Mouse (Mus musculus): ENCODE data around the gene Rif1. TPM values are rescaled to one million over a fixed set of nuclear protein-coding genes. Genes with fewer than 3 reads are reported as not detected.
A peak's percentile ranks its signal among the peaks of the same experiment; 100 is the strongest.

Rif1 gene
- polyA plus RNA-seq, 1 experiment from 2014 or later = 60.0 TPM

- H3K27ac ChIP-seq (replicated peaks; ENCODE audit: low read depth, low read length) = peak overlapping the region; percentile 36
- no peaks in the 10 kb centered on the region for H3K36me3 ChIP-seq (ENCODE audit: control insufficient read depth, insufficient read depth, low read length)
- peak overlapping the region; percentile 43 for H3K4me3 ChIP-seq (ENCODE audit: low read depth, low read length)
- H3K9ac ChIP-seq (ENCODE audit: low read length) = peak overlapping the region; percentile 69
- DNase-seq (ENCODE audit: low spot score) (peak; percentile 53), ATAC-seq (ENCODE audit: insufficient number of reproducible peaks, low FRiP score, low TSS enrichment, low read depth) (no peak)
- peaks cover 3% of the 10 kb centered on the region for H3K4me1 ChIP-seq (ENCODE audit: control insufficient read depth, insufficient read depth, low read length)
- WGBS = 25% methylated on average over 5 of the region's 5 CpGs
- peak overlapping the region; percentile 61 for H3K4me2 ChIP-seq (ENCODE audit: low read depth, severe bottlenecking)
- no peaks in the 10 kb centered on the region for H3K9me3 ChIP-seq (ENCODE audit: control insufficient read depth, low read length)
- H3K27me3 ChIP-seq (ENCODE audit: control insufficient read depth, insufficient read depth, low read length) = no peaks in the 10 kb centered on the region
Measured at GRCm38 (mm10) chr2:52038558-52038957, 34.1 kb upstream of the Rif1 start.

GRCm38 (mm10) chr2:52039083-52039801, 33.4 kb upstream of the Rif1 start:
- WGBS = 6% methylated on average over 8 of the region's 8 CpGs
- H3K4me1 ChIP-seq (ENCODE audit: control insufficient read depth, insufficient read depth, low read length) = peaks cover 3% of the 10 kb centered on the region
- peak overlapping the region; percentile 79 for H3K27ac ChIP-seq (replicated peaks; ENCODE audit: low read depth, low read length)
- DNase-seq (ENCODE audit: low spot score) (peak; percentile 72), ATAC-seq (ENCODE audit: insufficient number of reproducible peaks, low FRiP score, low TSS enrichment, low read depth) (peak; percentile 44; the same call in 1 of the 2 replicates)
- H3K27me3 ChIP-seq (ENCODE audit: control insufficient read depth, insufficient read depth, low read length) = no peaks in the 10 kb centered on the region
- H3K4me3 ChIP-seq (ENCODE audit: low read depth, low read length) = peak overlapping the region; percentile 43
- peak overlapping the region; percentile 22; the same call in 1 of the 2 replicates for H3K9ac ChIP-seq (ENCODE audit: low read length)
- H3K36me3 ChIP-seq (ENCODE audit: control insufficient read depth, insufficient read depth, low read length) = no peaks in the 10 kb centered on the region
- peak overlapping the region; percentile 61 for H3K4me2 ChIP-seq (ENCODE audit: low read depth, severe bottlenecking)
- no peaks in the 10 kb centered on the region for H3K9me3 ChIP-seq (ENCODE audit: control insufficient read depth, low read length)

- no peaks in the 10 kb centered on the region for H3K9me3 ChIP-seq (ENCODE audit: control insufficient read depth, low read length)
- ATAC-seq (ENCODE audit: insufficient number of reproducible peaks, low FRiP score, low TSS enrichment, low read depth) (no peak), DNase-seq (ENCODE audit: low spot score) (no peak)
- WGBS = 64% methylated on average over 3 of the region's 3 CpGs
- no peaks in the 10 kb centered on the region for H3K36me3 ChIP-seq (ENCODE audit: control insufficient read depth, insufficient read depth, low read length)
- no peak overlapping the region for H3K9ac ChIP-seq (ENCODE audit: low read length)
- H3K4me1 ChIP-seq (ENCODE audit: control insufficient read depth, insufficient read depth, low read length) = peaks cover 2% of the 10 kb centered on the region
- H3K4me2 ChIP-seq (ENCODE audit: low read depth, severe bottlenecking) = no peak overlapping the region
- no peaks in the 10 kb centered on the region for H3K27me3 ChIP-seq (ENCODE audit: control insufficient read depth, insufficient read depth, low read length)
- H3K27ac ChIP-seq (replicated peaks; ENCODE audit: low read depth, low read length) = no peak overlapping the region
- no peak overlapping the region for H3K4me3 ChIP-seq (ENCODE audit: low read depth, low read length)
Measured at GRCm38 (mm10) chr2:52042132-52042531, 30.5 kb upstream of the Rif1 start.

- no peaks in the 10 kb centered on the region for H3K4me1 ChIP-seq (ENCODE audit: control insufficient read depth, insufficient read depth, low read length)
- no peak overlapping the region for H3K9ac ChIP-seq (ENCODE audit: low read length)
- H3K36me3 ChIP-seq (ENCODE audit: control insufficient read depth, insufficient read depth, low read length) = no peaks in the 10 kb centered on the region
- no peaks in the 10 kb centered on the region for H3K9me3 ChIP-seq (ENCODE audit: control insufficient read depth, low read length)
- WGBS = 82% methylated on average over 5 of the region's 5 CpGs
- ATAC-seq (ENCODE audit: insufficient number of reproducible peaks, low FRiP score, low TSS enrichment, low read depth) = no peak
- H3K27ac ChIP-seq (replicated peaks; ENCODE audit: low read depth, low read length) = no peak overlapping the region
- no peak overlapping the region for H3K4me3 ChIP-seq (ENCODE audit: low read depth, low read length)
- no peak overlapping the region for H3K4me2 ChIP-seq (ENCODE audit: low read depth, severe bottlenecking)
- no peaks in the 10 kb centered on the region for H3K27me3 ChIP-seq (ENCODE audit: control insufficient read depth, insufficient read depth, low read length)
- no peak for DNase-seq (ENCODE audit: low spot score)
Measured at GRCm38 (mm10) chr2:52042714-52043113, 29.9 kb upstream of the Rif1 start.

- Histone ChIP-seq H3K27ac (replicated peaks; ENCODE audit: low read depth, low read length) (no peak overlapping the region), H3K4me2 (ENCODE audit: low read depth, severe bottlenecking) (no peak overlapping the region), H3K4me3 (ENCODE audit: low read depth, low read length) (no peak overlapping the region), H3K4me1 (ENCODE audit: control insufficient read depth, insufficient read depth, low read length) (no peaks in the 10 kb centered on the region), H3K27me3 (ENCODE audit: control insufficient read depth, insufficient read depth, low read length) (no peaks in the 10 kb centered on the region), H3K9me3 (ENCODE audit: control insufficient read depth, low read length) (no peaks in the 10 kb centered on the region), H3K36me3 (ENCODE audit: control insufficient read depth, insufficient read depth, low read length) (no peaks in the 10 kb centered on the region), H3K9ac (ENCODE audit: low read length) (no peak overlapping the region)
- ATAC-seq (ENCODE audit: insufficient number of reproducible peaks, low FRiP score, low TSS enrichment, low read depth) (no peak), DNase-seq (ENCODE audit: low spot score) (no peak)
- 95% methylated on average over 11 of the region's 11 CpGs for WGBS
Measured at GRCm38 (mm10) chr2:52043485-52043884, 29.1 kb upstream of the Rif1 start.

- no peak overlapping the region for H3K4me2 ChIP-seq (ENCODE audit: low read depth, severe bottlenecking)
- ATAC-seq (ENCODE audit: insufficient number of reproducible peaks, low FRiP score, low TSS enrichment, low read depth) = no peak
- no peak overlapping the region for H3K4me3 ChIP-seq (ENCODE audit: low read depth, low read length)
- 83% methylated on average over 5 of the region's 5 CpGs for WGBS
- no peaks in the 10 kb centered on the region for H3K36me3 ChIP-seq (ENCODE audit: control insufficient read depth, insufficient read depth, low read length)
- H3K4me1 ChIP-seq (ENCODE audit: control insufficient read depth, insufficient read depth, low read length) = no peaks in the 10 kb centered on the region
- H3K27me3 ChIP-seq (ENCODE audit: control insufficient read depth, insufficient read depth, low read length) = no peaks in the 10 kb centered on the region
- no peak overlapping the region for H3K9ac ChIP-seq (ENCODE audit: low read length)
- no peaks in the 10 kb centered on the region for H3K9me3 ChIP-seq (ENCODE audit: control insufficient read depth, low read length)
- DNase-seq (ENCODE audit: low spot score) = no peak
- H3K27ac ChIP-seq (replicated peaks; ENCODE audit: low read depth, low read length) = no peak overlapping the region
Measured at GRCm38 (mm10) chr2:52046032-52046431, 26.6 kb upstream of the Rif1 start.

GRCm38 (mm10) chr2:52050823-52051222, 21.8 kb upstream of the Rif1 start:
- Histone ChIP-seq H3K4me2 (ENCODE audit: low read depth, severe bottlenecking) (no peak overlapping the region), H3K27me3 (ENCODE audit: control insufficient read depth, insufficient read depth, low read length) (no peaks in the 10 kb centered on the region), H3K27ac (replicated peaks; ENCODE audit: low read depth, low read length) (no peak overlapping the region), H3K4me3 (ENCODE audit: low read depth, low read length) (no peak overlapping the region), H3K4me1 (ENCODE audit: control insufficient read depth, insufficient read depth, low read length) (no peaks in the 10 kb centered on the region), H3K36me3 (ENCODE audit: control insufficient read depth, insufficient read depth, low read length) (no peaks in the 10 kb centered on the region), H3K9me3 (ENCODE audit: control insufficient read depth, low read length) (no peaks in the 10 kb centered on the region), H3K9ac (ENCODE audit: low read length) (no peak overlapping the region)
- ATAC-seq (ENCODE audit: insufficient number of reproducible peaks, low FRiP score, low TSS enrichment, low read depth) (no peak), DNase-seq (ENCODE audit: low spot score) (no peak)
- WGBS = 93% methylated on average over 11 of the region's 11 CpGs

- Histone ChIP-seq H3K4me1 (ENCODE audit: control insufficient read depth, insufficient read depth, low read length) (no peaks in the 10 kb centered on the region), H3K4me2 (ENCODE audit: low read depth, severe bottlenecking) (no peak overlapping the region), H3K27me3 (ENCODE audit: control insufficient read depth, insufficient read depth, low read length) (no peaks in the 10 kb centered on the region), H3K36me3 (ENCODE audit: control insufficient read depth, insufficient read depth, low read length) (no peaks in the 10 kb centered on the region), H3K9ac (ENCODE audit: low read length) (no peak overlapping the region), H3K9me3 (ENCODE audit: control insufficient read depth, low read length) (no peaks in the 10 kb centered on the region), H3K27ac (replicated peaks; ENCODE audit: low read depth, low read length) (no peak overlapping the region), H3K4me3 (ENCODE audit: low read depth, low read length) (no peak overlapping the region)
- WGBS = 83% methylated on average over 4 of the region's 4 CpGs
- DNase-seq (ENCODE audit: low spot score) (no peak), ATAC-seq (ENCODE audit: insufficient number of reproducible peaks, low FRiP score, low TSS enrichment, low read depth) (no peak)
Measured at GRCm38 (mm10) chr2:52052335-52052734, 20.3 kb upstream of the Rif1 start.

GRCm38 (mm10) chr2:52053502-52053901, 19.1 kb upstream of the Rif1 start:
- Histone ChIP-seq H3K4me2 (ENCODE audit: low read depth, severe bottlenecking) (no peak overlapping the region), H3K27ac (replicated peaks; ENCODE audit: low read depth, low read length) (no peak overlapping the region), H3K4me1 (ENCODE audit: control insufficient read depth, insufficient read depth, low read length) (no peaks in the 10 kb centered on the region), H3K27me3 (ENCODE audit: control insufficient read depth, insufficient read depth, low read length) (no peaks in the 10 kb centered on the region), H3K4me3 (ENCODE audit: low read depth, low read length) (no peak overlapping the region), H3K9me3 (ENCODE audit: control insufficient read depth, low read length) (no peaks in the 10 kb centered on the region), H3K36me3 (ENCODE audit: control insufficient read depth, insufficient read depth, low read length) (no peaks in the 10 kb centered on the region), H3K9ac (ENCODE audit: low read length) (no peak overlapping the region)
- ATAC-seq (ENCODE audit: insufficient number of reproducible peaks, low FRiP score, low TSS enrichment, low read depth) (no peak), DNase-seq (ENCODE audit: low spot score) (no peak)
- 36% methylated on average over 5 of the region's 5 CpGs for WGBS
